Comparison of ENCODE assay signal across 7 mouse cellular contexts in genomic region chr13:105294715-105295114, GRCm38 (mm10). TPM values are rescaled to one million over a fixed set of nuclear protein-coding genes. Genes with fewer than 3 reads are reported as not detected.
DNase-seq lines count a peak whose midpoint lies in the region; ATAC-seq and TF ChIP-seq lines count a peak whose summit lies in the region.

TSS of gene Rnf180 (minus strand) at chr13:105294815.

- 46% methylated on average over 11 of the region's 11 CpGs for WGBS in lung, embryonic 14.5 days
- WGBS in forebrain, embryonic 14.5 days: 50% methylated on average over 11 of the region's 11 CpGs
- whole genome bisulfite sequencing in neural tube, embryonic 15.5 days: 51% methylated on average over 11 of the region's 11 CpGs

- peak within 1 kb of the TSS; percentile 4; the same call in 1 of the 2 replicates for H3K27ac ChIP-seq in lung, embryonic 14.5 days (ENCODE audit: low read depth)
- peak within 1 kb of the TSS; percentile 71; the same call in 1 of the 2 replicates for H3K27ac ChIP-seq in forebrain, embryonic 14.5 days (ENCODE audit: low read depth, low read length)
- peak within 1 kb of the TSS; percentile 84 for H3K27ac ChIP-seq in neural tube, embryonic 15.5 days (replicated peaks)

- peak within 1 kb of the TSS; percentile 74 for H3K9ac ChIP-seq in lung, embryonic 14.5 days
- peak within 1 kb of the TSS; percentile 97 for H3K9ac ChIP-seq in forebrain, embryonic 14.5 days (ENCODE audit: low read length)
- H3K9ac ChIP-seq in neural tube, embryonic 15.5 days (replicated peaks): peak within 1 kb of the TSS; percentile 91

- peak within 1 kb of the TSS; percentile 91 for H3K4me2 ChIP-seq in lung, embryonic 14.5 days
- H3K4me2 ChIP-seq in forebrain, embryonic 14.5 days (ENCODE audit: low read length): peak within 1 kb of the TSS; percentile 75
- peak within 1 kb of the TSS; percentile 80 for H3K4me2 ChIP-seq in neural tube, embryonic 15.5 days

- peaks cover 4% of the 10 kb centered on the region; the same call in 1 of the 2 replicates for H3K4me1 ChIP-seq in lung, embryonic 14.5 days (ENCODE audit: insufficient read depth)
- peaks cover 23% of the 10 kb centered on the region for H3K4me1 ChIP-seq in forebrain, embryonic 14.5 days (ENCODE audit: control insufficient read depth, insufficient read depth, low read length)
- H3K4me1 ChIP-seq in neural tube, embryonic 15.5 days: peaks cover 25% of the 10 kb centered on the region

- no peak for ATAC-seq in lung, embryonic 14.5 days (ENCODE audit: insufficient read depth)
- no peak for ATAC-seq in forebrain, embryonic 14.5 days
- no peak for ATAC-seq in neural tube, embryonic 15.5 days (ENCODE audit: low FRiP score)

- no peak for TF ChIP-seq CTCF in lung, embryonic 14.5 days (IDR thresholded peaks at IDR 0.05; ENCODE audit: low read depth)

- H3K36me3 ChIP-seq in lung, embryonic 14.5 days (ENCODE audit: insufficient read depth): no peaks in the 10 kb centered on the region
- H3K36me3 ChIP-seq in forebrain, embryonic 14.5 days (ENCODE audit: control insufficient read depth, insufficient read depth, low read length): no peaks in the 10 kb centered on the region
- no peaks in the 10 kb centered on the region for H3K36me3 ChIP-seq in neural tube, embryonic 15.5 days

- intact Hi-C loops in left cerebral cortex, postnatal 10 days (cut with DNase I): no loop called here

- peak within 1 kb of the TSS; percentile 75 for H3K4me3 ChIP-seq in lung, embryonic 14.5 days (ENCODE audit: low read depth, low read length)
- H3K4me3 ChIP-seq in forebrain, embryonic 14.5 days (ENCODE audit: low read depth, low read length): peak within 1 kb of the TSS; percentile 85
- peak within 1 kb of the TSS; percentile 88 for H3K4me3 ChIP-seq in neural tube, embryonic 15.5 days (replicated peaks)

- no peaks in the 10 kb centered on the region for H3K9me3 ChIP-seq in lung, embryonic 14.5 days (ENCODE audit: low read depth, low read length)
- H3K9me3 ChIP-seq in forebrain, embryonic 14.5 days (replicated peaks; ENCODE audit: control insufficient read depth, low read length): no peaks in the 10 kb centered on the region
- no peaks in the 10 kb centered on the region for H3K9me3 ChIP-seq in neural tube, embryonic 15.5 days (replicated peaks)

- no peaks in the 10 kb centered on the region for H3K27me3 ChIP-seq in lung, embryonic 14.5 days (ENCODE audit: insufficient read depth, low read length)
- no peaks in the 10 kb centered on the region for H3K27me3 ChIP-seq in forebrain, embryonic 14.5 days (replicated peaks; ENCODE audit: control insufficient read depth, insufficient read depth, low read length)
- H3K27me3 ChIP-seq in neural tube, embryonic 15.5 days (replicated peaks): no peaks in the 10 kb centered on the region

- DNase-seq in lung, embryonic 14.5 days: no peak
- DNase-seq in lung, adult 18-20 months: no peak
- DNase-seq in forebrain, embryonic 14.5 days (ENCODE audit: low spot score): no peak
- no peak for DNase-seq in left cerebral cortex, postnatal 10 days (ENCODE audit: extremely low spot score in 1 of 2, low spot score in 2 of 2)
- DNase-seq in spleen, adult 12 weeks (ENCODE audit: low spot score): no peak
- no peak for DNase-seq in right cerebral cortex, postnatal 4 days

RNA-seq across cellular contexts. Expression of gene Rnf180, which starts in this region (rescaled TPM):
- polyA plus RNA-seq in lung, embryonic 14.5 days (2014; fragmentation: Nextera tagmentation; extraction: Ambion mirVana): 4.1 and 6.1 TPM in 2 replicates
- 35.6 and 42.2 TPM in 2 replicates for polyA plus RNA-seq in forebrain, embryonic 14.5 days (2014; fragmentation: Nextera tagmentation; extraction: Ambion mirVana)
- total RNA-seq in left cerebral cortex, postnatal 10 days (2021): 10 to 100 TPM; 27.2 to 28.2 TPM
- 26.2 and 30.1 TPM in 2 replicates for polyA plus RNA-seq in neural tube, embryonic 15.5 days (2015; fragmentation: Nextera tagmentation; extraction: Ambion mirVana)

Comparison
In these comparisons a context has a peak if more than half of its experiments do, and no peak if none do; other contexts are left out.
1. H3K27ac ChIP-seq: peak in every context shown above with its lines; median percentile 84 in neural tube, embryonic 15.5 days; 71 in forebrain, embryonic 14.5 days; 4 in lung, embryonic 14.5 days.